Mouse (Mus musculus): ENCODE results near the gene Foxo1. TPM values are rescaled to one million over a fixed set of nuclear protein-coding genes. Genes with fewer than 3 reads are reported as not detected.
A peak's percentile ranks its signal among the peaks of the same experiment; 100 is the strongest.

Foxo1 gene
- total and polyA plus RNA-seq, 3 experiments, result 0.31 to 2.5 TPM; not detected in 1

GRCm38 (mm10) chr3:52308586-52309321, 40.6 kb downstream of the Foxo1 start (continued):
- TF ChIP-seq ZKSCAN1 (IDR thresholded peaks at IDR 0.05; ENCODE audit: low read depth, low read length) (no peak), TBP (IDR thresholded peaks at IDR 0.05; ENCODE audit: low read depth, low read length) (0 out of 2 replicates have a peak, but pooled peaks have one; percentile 18), USF1 (IDR thresholded peaks at IDR 0.05; ENCODE audit: low read depth, low read length) (0 out of 2 replicates have a peak, but pooled peaks have one; percentile 4), POLR2AphosphoS2 (IDR thresholded peaks at IDR 0.05; ENCODE audit: low read length) (no peak)

DNA sequence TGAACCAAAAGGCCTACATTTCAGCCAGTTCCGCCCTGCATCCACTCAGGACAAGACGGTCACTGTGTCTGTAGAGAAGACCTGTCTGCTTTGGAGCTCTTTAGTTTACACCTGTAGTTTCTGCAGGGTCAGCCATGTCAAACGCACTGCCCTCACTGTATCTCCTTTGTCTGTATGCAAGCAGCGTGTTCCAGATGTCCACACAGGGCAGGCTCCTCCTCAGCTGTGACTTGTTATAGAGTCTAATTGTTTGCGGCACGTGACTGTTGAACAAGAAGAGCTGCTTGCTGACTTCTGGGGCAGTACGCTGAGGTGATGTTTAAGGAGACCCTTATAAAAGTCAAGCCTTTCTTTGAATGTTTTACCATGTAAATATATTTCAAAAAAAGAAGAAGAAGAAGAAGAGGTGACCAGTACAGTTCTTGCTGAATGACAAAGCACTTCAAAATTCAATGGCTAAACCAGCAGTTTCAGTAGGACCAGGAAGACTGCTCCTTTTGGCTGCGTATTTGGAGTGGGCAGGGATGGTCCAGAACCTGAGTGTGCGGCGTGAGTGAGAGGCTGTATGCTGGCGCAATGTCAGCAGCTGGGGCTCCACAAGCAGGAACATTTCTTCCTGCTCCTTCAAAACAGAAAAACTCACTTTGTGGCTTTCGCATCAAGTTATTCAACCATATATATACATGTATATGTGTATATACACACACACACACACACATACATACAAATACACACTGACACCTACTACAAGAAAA, 52.6 kb downstream of the Foxo1 start:
- Histone ChIP-seq H3K27me3 (ENCODE audit: control insufficient read depth in 1 of 2, insufficient read depth in 2 of 2, low read length in 2 of 2) (no peaks in the 10 kb centered on the region), H3K9me3 (replicated peaks; ENCODE audit: insufficient read depth, low read length) (no peaks in the 10 kb centered on the region), H3K36me3 (ENCODE audit: control insufficient read depth in 1 of 2, insufficient read depth in 2 of 2, low read length in 2 of 2) (no peaks in the 10 kb centered on the region), H3K9ac (ENCODE audit: control insufficient read depth, low read depth, low read length, poor library complexity, severe bottlenecking) (no peak overlapping the region), H3K4me3 (ENCODE audit: control insufficient read depth in 1 of 2, insufficient read depth in 1 of 2, low read depth in 2 of 2, low read length in 2 of 2) (no peak overlapping the region), H3K79me2 (ENCODE audit: control insufficient read depth, insufficient read depth, low read length, poor library complexity) (no peaks in the 10 kb centered on the region), H3K4me1 (ENCODE audit: control insufficient read depth in 1 of 2, insufficient read depth in 2 of 2, low read length in 2 of 2) (no peaks in the 10 kb centered on the region), H3K27ac (ENCODE audit: control insufficient read depth, low read depth, low read length) (no peak overlapping the region)
- TF ChIP-seq MYB (IDR thresholded peaks at IDR 0.05; ENCODE audit: low read depth, low read length) (no peak), SIN3A (IDR thresholded peaks at IDR 0.05; ENCODE audit: low read length) (no peak), TCF12 (IDR thresholded peaks at IDR 0.05; ENCODE audit: low read depth, low read length) (no peak), POLR2A (IDR thresholded peaks at IDR 0.05; ENCODE audit: control insufficient read depth in 1 of 2, insufficient read depth in 1 of 2, low read depth in 1 of 2, low read length in 2 of 2, poor library complexity in 1 of 2) (no peak), NRF1 (IDR thresholded peaks at IDR 0.05; ENCODE audit: insufficient read depth, low read depth, low read length, poor library complexity, severe bottlenecking) (no peak), TAL1 (IDR thresholded peaks at IDR 0.05; ENCODE audit: low read length) (no peak), MAFK (IDR thresholded peaks at IDR 0.05; ENCODE audit: borderline replicate concordance, low read depth, low read length) (no peak), ZNF384 (IDR thresholded peaks at IDR 0.05; ENCODE audit: low read depth, low read length) (no peak), E2F4 (IDR thresholded peaks at IDR 0.05; ENCODE audit: borderline replicate concordance, low read depth, low read length) (no peak), USF1 (IDR thresholded peaks at IDR 0.05; ENCODE audit: low read depth, low read length) (no peak), EP300 (IDR thresholded peaks at IDR 0.05; ENCODE audit: low read depth in 1 of 2, low read length in 2 of 2) (no peak), GATA1 (IDR thresholded peaks at IDR 0.05; ENCODE audit: low read depth, low read length) (no peak), SMC3 (IDR thresholded peaks at IDR 0.05; ENCODE audit: low read depth, low read length) (no peak), TBP (IDR thresholded peaks at IDR 0.05; ENCODE audit: low read depth, low read length) (no peak), USF2 (IDR thresholded peaks at IDR 0.05; ENCODE audit: borderline replicate concordance in 1 of 2, insufficient read depth in 1 of 2, low read depth in 1 of 2, low read length in 2 of 2) (no peak)
- no peak for DNase-seq (ENCODE audit: low read depth, low spot score)
